Mouse (Mus musculus) heart, postnatal 0 days (tissue): ENCODE measurements around the gene BC005624. TPM values are rescaled to one million over a fixed set of nuclear protein-coding genes. Genes with fewer than 3 reads are reported as not detected.
A peak's percentile ranks its signal among the peaks of the same experiment; 100 is the strongest.

Experiments
- ATAC-seq: fragments of 200-750 bp; cut with Nextera tagmentation; 2 replicates; pipeline ENCODE4 v1.8.0; 2017; ENCODE audit warnings: low read depth, moderate number of reproducible peaks, moderate library complexity; ENCODE audit not compliant: insufficient read depth
- DNase-seq: peaks from one replicate; pipeline ENCODE4 v3.0.0-alpha.2; 2016; ENCODE audit warnings: low spot score
- H3K27ac ChIP-seq: fragments of 300-500 bp; sonication (generic); 2 replicates; pipeline ENCODE4 v1.5.1; 2014; ENCODE audit warnings: low read depth, mild to moderate bottlenecking
- H3K27me3 ChIP-seq: fragments of 300-500 bp; sonication (generic); 2 replicates; pipeline ENCODE4 v1.6.1; 2014; ENCODE audit warnings: low read length, mixed read lengths; ENCODE audit not compliant: control insufficient read depth, insufficient read depth
- H3K36me3 ChIP-seq: fragments of 300-500 bp; sonication (generic); replicated peaks from 2 replicates; pipeline ENCODE4 v1.6.1; 2014; ENCODE audit warnings: low read length, mixed read lengths; ENCODE audit not compliant: control insufficient read depth, insufficient read depth
- H3K4me1 ChIP-seq: fragments of 300-500 bp; sonication (generic); 2 replicates; pipeline ENCODE4 v1.6.1; 2014; ENCODE audit warnings: antibody characterized with exemption; ENCODE audit not compliant: control insufficient read depth, insufficient read depth
- H3K4me2 ChIP-seq: fragments of 300-500 bp; sonication (generic); 2 replicates; pipeline ENCODE4 v1.6.1; 2014; ENCODE audit warnings: low read depth, mild to moderate bottlenecking, low read length, moderate library complexity
- H3K4me3 ChIP-seq: fragments of 300-500 bp; sonication (generic); 2 replicates; pipeline ENCODE4 v1.5.1; 2014; ENCODE audit warnings: low read depth, low read length
- H3K9ac ChIP-seq: fragments of 300-500 bp; sonication (generic); replicated peaks from 2 replicates; pipeline ENCODE4 v1.6.1; 2014; ENCODE audit warnings: low read depth, low read length, mixed read lengths
- H3K9me3 ChIP-seq: fragments of 300-500 bp; sonication (generic); replicated peaks from 2 replicates; pipeline ENCODE4 v1.6.1; 2016; ENCODE audit warnings: low read length; ENCODE audit not compliant: control insufficient read depth
- CTCF ChIP-seq: IDR thresholded peaks from 2 replicates; pipeline ENCODE4 v1.5.1; 2016; ENCODE audit warnings: antibody characterized with exemption, control low read depth, low read depth
- EP300 ChIP-seq: IDR thresholded peaks from 2 replicates; pipeline ENCODE4 v1.6.1; 2016; ENCODE audit warnings: antibody characterized with exemption, low read depth
- WGBS: fragments of 180-500 bp; shearing (Covaris S2); extraction: QIAGEN DNeasy Blood & Tissue Kit; methylation state at CpG from one replicate; pipeline ENCODE4 v1.1.7; 2014; 5-methylcytosine and 5-hydroxymethylcytosine counted together
- polyA plus RNA-seq: library from polyadenylated mRNA; unstranded; fragments of >200 nt; fragmentation: Nextera tagmentation; extraction: Ambion mirVana; gene quantifications from 2 replicates; pipeline ENCODE4 v1.2.1, GENCODE M21; 2015
- total RNA-seq: library from RNA; depleted of rRNA; stranded (reverse); fragments of >200 nt; gene quantifications from 2 replicates; pipeline ENCODE4 v1.2.3, GENCODE M21; 2014; ENCODE audit warnings: low replicate concordance

Gene BC005624
- total and polyA plus RNA-seq, 2 experiments from 2014 or later = 7.6 to 21.1 TPM

DNA sequence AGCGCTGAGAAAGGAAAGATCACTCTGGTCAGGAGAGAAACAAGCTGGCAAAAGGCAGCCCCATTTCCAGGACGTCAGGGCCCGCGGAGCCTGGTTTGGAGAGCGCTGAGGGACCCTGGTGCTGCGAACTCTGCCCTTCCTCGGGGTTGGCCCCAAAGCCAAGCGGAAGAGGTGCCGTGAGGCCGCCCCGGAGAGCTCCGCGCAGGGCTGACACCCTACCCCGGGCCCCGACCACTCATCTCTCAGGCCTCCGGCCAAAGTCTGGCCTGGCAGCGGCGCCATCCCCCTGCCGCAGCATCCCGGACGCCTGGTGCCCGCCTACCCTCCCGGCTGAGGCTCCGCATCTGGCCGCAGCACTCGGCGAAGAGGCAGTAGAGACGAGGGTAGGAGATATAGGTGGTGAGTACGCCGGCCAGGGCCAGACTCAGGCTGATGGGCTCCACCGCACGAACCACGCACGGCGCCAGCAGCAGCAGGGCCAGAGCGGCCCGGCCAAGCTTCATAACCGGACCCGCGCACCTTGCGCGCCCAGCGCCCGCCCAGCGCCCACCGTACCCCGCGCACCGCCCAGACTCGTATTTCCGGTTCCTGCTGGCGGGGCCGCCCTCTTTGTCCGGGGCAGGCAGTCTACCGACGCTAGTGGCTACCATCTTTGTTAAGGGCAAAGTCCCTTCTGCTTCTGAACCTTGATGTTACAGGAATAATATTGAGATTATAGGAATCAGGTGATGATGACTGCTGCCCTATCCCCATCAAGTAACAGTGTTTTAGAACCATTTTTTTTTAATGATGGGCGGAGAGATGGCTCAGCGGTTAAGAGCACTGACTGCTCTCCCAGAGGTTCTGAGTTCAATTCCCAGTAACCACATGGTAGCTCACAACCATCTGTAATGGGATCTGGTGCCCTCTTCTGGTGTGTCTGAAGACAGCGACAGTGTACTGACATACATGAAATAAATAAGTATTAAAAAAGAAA lies 14.4 kb downstream of the BC005624 start, which contains the start of gene Tor1a:
Tor1a (minus strand) TSS at position 582 of the 976 bp plus-strand sequence.
- 2% methylated on average over 59 of the region's 59 CpGs for WGBS
- H3K27me3 ChIP-seq = no peaks in the 10 kb centered on the region

DNA sequence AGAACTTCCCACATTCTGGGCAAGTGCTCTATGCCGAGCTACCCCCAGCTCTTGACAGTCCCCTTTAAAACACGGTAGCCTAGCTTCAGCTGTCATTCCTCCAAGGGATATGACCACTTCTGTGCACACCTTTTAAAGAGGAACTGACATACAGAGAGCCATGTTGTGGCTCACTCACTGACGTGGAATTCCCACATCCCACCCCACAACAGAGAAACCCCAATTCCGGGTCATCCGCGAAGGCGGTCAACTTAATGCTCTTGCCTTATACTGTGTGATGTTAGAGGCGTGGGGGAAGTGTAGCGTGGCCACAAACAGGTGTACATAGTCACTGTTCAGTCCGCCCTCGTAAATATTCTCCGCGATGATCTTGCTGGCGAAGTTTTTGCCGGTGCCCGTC lies 15.2 kb downstream of the BC005624 start:
- Histone ChIP-seq H3K4me2 (peak overlapping the region; percentile 88), H3K4me1 (peaks cover 11% of the 10 kb centered on the region; the same call in 1 of the 2 replicates), H3K27me3 (no peaks in the 10 kb centered on the region), H3K9me3 (no peaks in the 10 kb centered on the region), H3K4me3 (peak overlapping the region; percentile 87), H3K36me3 (peaks cover 34% of the 10 kb centered on the region), H3K27ac (no peak overlapping the region), H3K9ac (peak overlapping the region; percentile 93)
- no peak for DNase-seq
- TF ChIP-seq CTCF = no peak
- no peak for TF ChIP-seq EP300
- no peak for ATAC-seq
- 10% methylated on average over 16 of the region's 16 CpGs for WGBS

More for the DNA sequence above, 14.4 kb downstream of the BC005624 start, which contains the start of gene Tor1a:
- peak within 1 kb of the TSS; percentile 87 for H3K4me3 ChIP-seq
- peak within 1 kb of the TSS; percentile 93 for H3K9ac ChIP-seq
- H3K9me3 ChIP-seq = no peaks in the 10 kb centered on the region
- peak; percentile 94 for ATAC-seq
- peak; percentile 84 for DNase-seq
- no peak for TF ChIP-seq CTCF
- TF ChIP-seq EP300 = no peak
- H3K4me1 ChIP-seq = peaks cover 11% of the 10 kb centered on the region; the same call in 1 of the 2 replicates
- peak within 1 kb of the TSS; percentile 75 for H3K27ac ChIP-seq
- peak within 1 kb of the TSS; percentile 88 for H3K4me2 ChIP-seq
- peaks cover 31% of the 10 kb centered on the region for H3K36me3 ChIP-seq

DNA sequence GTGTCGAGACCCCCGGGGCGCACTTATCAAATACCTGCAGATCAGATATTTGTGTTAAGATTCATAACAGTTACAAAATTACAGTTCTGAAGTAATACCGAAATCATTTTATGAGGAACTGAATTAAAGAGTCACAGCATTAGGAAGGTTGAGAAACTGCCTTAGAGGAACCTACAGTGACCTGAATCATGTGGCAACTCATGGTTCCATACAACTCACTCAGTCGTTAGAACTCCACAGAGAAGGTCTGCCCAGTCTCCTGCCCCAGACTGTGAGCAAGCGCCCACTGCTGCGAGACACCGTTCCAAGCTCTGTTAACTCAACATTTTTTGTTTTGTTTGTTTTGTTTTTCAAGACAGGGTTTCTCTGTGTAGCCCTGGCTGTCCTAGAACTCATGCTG lies 16.4 kb downstream of the BC005624 start:
- H3K4me3 ChIP-seq = no peak overlapping the region
- peaks cover 11% of the 10 kb centered on the region; the same call in 1 of the 2 replicates for H3K4me1 ChIP-seq
- no peaks in the 10 kb centered on the region for H3K9me3 ChIP-seq
- H3K27ac ChIP-seq = no peak overlapping the region
- H3K36me3 ChIP-seq = peaks cover 46% of the 10 kb centered on the region
- 91% methylated on average over 8 of the region's 8 CpGs for WGBS
- TF ChIP-seq CTCF (no peak), EP300 (no peak)
- H3K27me3 ChIP-seq = no peaks in the 10 kb centered on the region
- no peak for DNase-seq
- no peak overlapping the region for H3K4me2 ChIP-seq
- no peak for ATAC-seq
- H3K9ac ChIP-seq = no peak overlapping the region

DNA sequence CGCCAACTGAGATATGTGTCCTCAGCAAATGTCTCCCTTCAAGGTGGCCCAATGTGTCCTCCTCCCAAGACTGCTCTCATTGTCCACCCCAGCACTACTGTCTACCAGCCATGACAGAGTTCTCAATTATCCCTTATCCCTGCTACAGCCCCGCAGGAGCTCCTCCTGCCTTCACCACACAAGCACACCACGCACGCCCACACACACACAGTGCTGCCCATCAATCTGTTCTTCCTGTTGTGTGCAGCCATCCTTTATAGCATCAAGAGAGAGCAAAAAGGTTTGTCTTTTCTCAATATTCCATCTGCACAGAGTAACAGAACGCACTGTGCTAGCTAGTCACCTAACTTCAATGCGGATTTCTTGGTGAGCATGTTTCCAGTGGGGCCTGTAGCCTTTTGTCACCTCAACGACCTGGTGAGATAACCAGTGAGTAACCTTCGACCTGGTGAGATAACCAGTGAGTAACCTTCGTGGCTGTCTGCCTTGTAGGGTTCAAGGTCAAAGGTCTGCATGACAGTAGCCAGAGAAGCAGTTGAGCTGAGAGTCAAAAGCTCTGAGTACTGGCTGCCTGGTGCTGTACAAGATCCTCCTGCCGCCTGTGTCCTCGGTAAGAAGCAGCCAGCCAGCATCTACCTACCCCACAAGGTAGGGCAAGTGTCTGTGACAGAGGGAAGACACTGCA lies 19.3 kb downstream of the BC005624 start:
- DNase-seq (no peak), ATAC-seq (no peak)
- TF ChIP-seq CTCF = no peak
- TF ChIP-seq EP300 = no peak
- Histone ChIP-seq H3K4me1 (peaks cover 11% of the 10 kb centered on the region; the same call in 1 of the 2 replicates), H3K4me3 (no peak overlapping the region), H3K36me3 (peaks cover 73% of the 10 kb centered on the region), H3K4me2 (no peak overlapping the region), H3K9me3 (no peaks in the 10 kb centered on the region), H3K27ac (no peak overlapping the region), H3K27me3 (no peaks in the 10 kb centered on the region), H3K9ac (no peak overlapping the region)
- WGBS = 62% methylated on average over 11 of the region's 11 CpGs

DNA sequence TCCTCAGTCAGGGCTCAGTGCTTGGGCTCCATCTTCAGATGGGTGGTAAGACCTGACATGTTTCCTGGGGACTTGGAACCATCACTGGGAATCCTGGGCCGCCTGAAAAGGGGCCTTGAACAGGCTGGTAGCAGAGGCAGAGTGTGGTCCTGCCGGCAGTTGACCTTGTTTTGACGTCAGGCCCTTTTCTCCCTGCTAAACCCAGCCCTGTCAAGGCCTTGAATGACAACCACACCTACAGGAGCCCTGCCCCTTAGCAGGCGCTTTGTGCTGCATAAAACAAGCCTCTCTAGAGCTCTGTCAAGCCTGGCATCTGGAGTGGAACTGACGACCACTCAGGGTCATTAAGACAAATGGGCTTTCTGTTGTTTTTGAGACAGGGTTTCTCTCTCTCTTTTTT lies 22.1 kb downstream of the BC005624 start:
- H3K9me3 ChIP-seq = no peaks in the 10 kb centered on the region
- H3K9ac ChIP-seq = no peak overlapping the region
- 46% methylated on average over 5 of the region's 5 CpGs for WGBS
- TF ChIP-seq CTCF (no peak), EP300 (no peak)
- H3K4me1 ChIP-seq = no peaks in the 10 kb centered on the region
- ATAC-seq (no peak), DNase-seq (no peak)
- H3K27me3 ChIP-seq = no peaks in the 10 kb centered on the region
- peaks cover 85% of the 10 kb centered on the region for H3K36me3 ChIP-seq
- no peak overlapping the region for H3K4me3 ChIP-seq
- no peak overlapping the region for H3K27ac ChIP-seq
- H3K4me2 ChIP-seq = no peak overlapping the region
